Mouse (Mus musculus): ENCODE data around the gene Spata45. TPM values are rescaled to one million over a fixed set of nuclear protein-coding genes. Genes with fewer than 3 reads are reported as not detected.

The Spata45 gene
- total RNA-seq, 1 experiment = 4.6 TPM

GRCm38 (mm10) chr1:191071613-191072012 lies 35.2 kb downstream of the Spata45 start:
- TF ChIP-seq ZC3H11A (IDR thresholded peaks at IDR 0.05; ENCODE audit: borderline replicate concordance, low read depth, low read length) (no peak), MAFK (IDR thresholded peaks at IDR 0.05; ENCODE audit: insufficient read depth, low read depth, low read length) (no peak), HCFC1 (IDR thresholded peaks at IDR 0.05; ENCODE audit: borderline replicate concordance, insufficient read depth, low read length) (no peak), ZNF384 (IDR thresholded peaks at IDR 0.05; ENCODE audit: low read depth, low read length) (no peak)

GRCm38 (mm10) chr1:191072329-191072913 lies 36.0 kb downstream of the Spata45 start:
- Histone ChIP-seq H3K4me3 (ENCODE audit: insufficient read depth in 1 of 2, low read depth in 1 of 2, low read length in 2 of 2, poor library complexity in 1 of 2, severe bottlenecking in 1 of 2) (no peak overlapping the region), H3K36me3 (ENCODE audit: control insufficient read depth, insufficient read depth, low read length, poor library complexity, severe bottlenecking) (peaks cover 60% of the 10 kb centered on the region), H3K27ac (ENCODE audit: insufficient read depth, low read depth, low read length, poor library complexity, severe bottlenecking) (no peak overlapping the region), H3K9me3 (ENCODE audit: control insufficient read depth, insufficient read depth, low read depth, low read length) (0 out of 2 replicates have a peak, but pooled peaks cover 1% of the 10 kb centered on the region), H3K9ac (ENCODE audit: insufficient read depth, low read depth, low read length, poor library complexity, severe bottlenecking) (no peak overlapping the region), H3K4me1 (ENCODE audit: control insufficient read depth in 2 of 2, insufficient read depth in 2 of 2, low read length in 2 of 2, poor library complexity in 1 of 2) (peaks cover 0 to 3% of the 10 kb centered on the region in 2 experiments; a peak in 1 of 4 replicates)
- in situ Hi-C loops (cut with MboI; ENCODE audit: low sequenced_read_pairs in 2 of 2, unreplicated experiment in 2 of 2) = no loop called here
- no peak for TF ChIP-seq ZC3H11A (IDR thresholded peaks at IDR 0.05; ENCODE audit: borderline replicate concordance, low read depth, low read length)
- TF ChIP-seq HCFC1 (IDR thresholded peaks at IDR 0.05; ENCODE audit: borderline replicate concordance, insufficient read depth, low read length) = no peak
- no peak for TF ChIP-seq MAFK (IDR thresholded peaks at IDR 0.05; ENCODE audit: insufficient read depth, low read depth, low read length)
- no peak for TF ChIP-seq ZNF384 (IDR thresholded peaks at IDR 0.05; ENCODE audit: low read depth, low read length)
- no peak for TF ChIP-seq CHD2 (IDR thresholded peaks at IDR 0.05; ENCODE audit: low read depth, low read length)
- no peak for DNase-seq (ENCODE audit: low read depth, low spot score)

More at GRCm38 (mm10) chr1:191071613-191072012, 35.2 kb downstream of the Spata45 start:
- no peak for DNase-seq (ENCODE audit: low read depth, low spot score)
- in situ Hi-C loops (cut with MboI; ENCODE audit: low sequenced_read_pairs in 2 of 2, unreplicated experiment in 2 of 2) = no loop called here
- H3K4me1 ChIP-seq (ENCODE audit: control insufficient read depth in 2 of 2, insufficient read depth in 2 of 2, low read length in 2 of 2, poor library complexity in 1 of 2) = peaks cover 0 to 3% of the 10 kb centered on the region in 2 experiments; a peak in 1 of 4 replicates
- H3K9ac ChIP-seq (ENCODE audit: insufficient read depth, low read depth, low read length, poor library complexity, severe bottlenecking) = no peak overlapping the region
- no peak overlapping the region for H3K4me3 ChIP-seq (ENCODE audit: insufficient read depth in 1 of 2, low read depth in 1 of 2, low read length in 2 of 2, poor library complexity in 1 of 2, severe bottlenecking in 1 of 2)
- H3K27ac ChIP-seq (ENCODE audit: insufficient read depth, low read depth, low read length, poor library complexity, severe bottlenecking) = no peak overlapping the region
- H3K36me3 ChIP-seq (ENCODE audit: control insufficient read depth, insufficient read depth, low read length, poor library complexity, severe bottlenecking) = peaks cover 55% of the 10 kb centered on the region
- 0 out of 2 replicates have a peak, but pooled peaks cover 1% of the 10 kb centered on the region for H3K9me3 ChIP-seq (ENCODE audit: control insufficient read depth, insufficient read depth, low read depth, low read length)

GRCm38 (mm10) chr1:191073001-191073400 lies 36.6 kb downstream of the Spata45 start:
- Histone ChIP-seq H3K9me3 (ENCODE audit: control insufficient read depth, insufficient read depth, low read depth, low read length) (0 out of 2 replicates have a peak, but pooled peaks cover 1% of the 10 kb centered on the region), H3K4me3 (ENCODE audit: insufficient read depth in 1 of 2, low read depth in 1 of 2, low read length in 2 of 2, poor library complexity in 1 of 2, severe bottlenecking in 1 of 2) (no peak overlapping the region), H3K9ac (ENCODE audit: insufficient read depth, low read depth, low read length, poor library complexity, severe bottlenecking) (no peak overlapping the region), H3K4me1 (ENCODE audit: control insufficient read depth in 2 of 2, insufficient read depth in 2 of 2, low read length in 2 of 2, poor library complexity in 1 of 2) (peaks cover 0 to 3% of the 10 kb centered on the region in 2 experiments; a peak in 1 of 4 replicates), H3K27ac (ENCODE audit: insufficient read depth, low read depth, low read length, poor library complexity, severe bottlenecking) (no peak overlapping the region), H3K36me3 (ENCODE audit: control insufficient read depth, insufficient read depth, low read length, poor library complexity, severe bottlenecking) (peaks cover 61% of the 10 kb centered on the region)
- TF ChIP-seq CHD2 (IDR thresholded peaks at IDR 0.05; ENCODE audit: low read depth, low read length) = no peak
- no peak for DNase-seq (ENCODE audit: low read depth, low spot score)
- in situ Hi-C loops (cut with MboI; ENCODE audit: low sequenced_read_pairs in 2 of 2, unreplicated experiment in 2 of 2) = no loop called here

GRCm38 (mm10) chr1:191073486-191073885 lies 37.0 kb downstream of the Spata45 start:
- no peak overlapping the region for H3K9ac ChIP-seq (ENCODE audit: insufficient read depth, low read depth, low read length, poor library complexity, severe bottlenecking)
- peaks cover 0 to 3% of the 10 kb centered on the region in 2 experiments; a peak in 1 of 4 replicates for H3K4me1 ChIP-seq (ENCODE audit: control insufficient read depth in 2 of 2, insufficient read depth in 2 of 2, low read length in 2 of 2, poor library complexity in 1 of 2)
- H3K9me3 ChIP-seq (ENCODE audit: control insufficient read depth, insufficient read depth, low read depth, low read length) = 0 out of 2 replicates have a peak, but pooled peaks cover 1% of the 10 kb centered on the region
- no peak overlapping the region for H3K27ac ChIP-seq (ENCODE audit: insufficient read depth, low read depth, low read length, poor library complexity, severe bottlenecking)
- TF ChIP-seq CHD2 (IDR thresholded peaks at IDR 0.05; ENCODE audit: low read depth, low read length) = no peak
- no peak for TF ChIP-seq HCFC1 (IDR thresholded peaks at IDR 0.05; ENCODE audit: borderline replicate concordance, insufficient read depth, low read length)
- TF ChIP-seq ZC3H11A (IDR thresholded peaks at IDR 0.05; ENCODE audit: borderline replicate concordance, low read depth, low read length) = no peak
- TF ChIP-seq ZNF384 (IDR thresholded peaks at IDR 0.05; ENCODE audit: low read depth, low read length) = no peak
- TF ChIP-seq MAFK (IDR thresholded peaks at IDR 0.05; ENCODE audit: insufficient read depth, low read depth, low read length) = no peak
- peaks cover 63% of the 10 kb centered on the region for H3K36me3 ChIP-seq (ENCODE audit: control insufficient read depth, insufficient read depth, low read length, poor library complexity, severe bottlenecking)
- no peak for DNase-seq (ENCODE audit: low read depth, low spot score)
- H3K4me3 ChIP-seq (ENCODE audit: insufficient read depth in 1 of 2, low read depth in 1 of 2, low read length in 2 of 2, poor library complexity in 1 of 2, severe bottlenecking in 1 of 2) = no peak overlapping the region
- in situ Hi-C loops (cut with MboI; ENCODE audit: low sequenced_read_pairs in 2 of 2, unreplicated experiment in 2 of 2) = no loop called here
